In genomic region chr12:105031081-105032058, GRCm38 (mm10) we compare ENCODE assay signal across 8 mouse cellular contexts. TPM values are rescaled to one million over a fixed set of nuclear protein-coding genes. Genes with fewer than 3 reads are reported as not detected.
A peak's percentile ranks its signal among the peaks of the same experiment; 100 is the strongest.
DNase-seq lines count a peak whose midpoint lies in the region; ATAC-seq and TF ChIP-seq lines count a peak whose summit lies in the region.

No protein-coding gene starts in this region.

- no peak for TF ChIP-seq CTCF in lung, adult 2 months (IDR thresholded peaks at IDR 0.05; ENCODE audit: insufficient read depth, low read length)
- TF ChIP-seq CTCF in brain, embryonic 14.5 days (IDR thresholded peaks at IDR 0.05; ENCODE audit: borderline replicate concordance, extremely low read depth, insufficient read depth, insufficient read length) = no peak

- intact Hi-C loops in gastrocnemius, postnatal 14 days (cut with DNase I; ENCODE audit: low total_unique reads) = no loop called here

- no peaks in the 10 kb centered on the region for H3K27me3 ChIP-seq in forebrain, embryonic 16.5 days (replicated peaks; ENCODE audit: control insufficient read depth, insufficient read depth, low read length)
- H3K27me3 ChIP-seq in liver, embryonic 15.5 days = no peaks in the 10 kb centered on the region
- no peaks in the 10 kb centered on the region for H3K27me3 ChIP-seq in stomach, embryonic 16.5 days (ENCODE audit: control insufficient read depth, insufficient read depth, low read length)

- H3K27ac ChIP-seq in forebrain, embryonic 16.5 days (ENCODE audit: low read length) = peak overlapping the region; percentile 53
- H3K27ac ChIP-seq in liver, embryonic 15.5 days (replicated peaks) = peak overlapping the region; percentile 100
- peak overlapping the region; percentile 60; the same call in 1 of the 2 replicates for H3K27ac ChIP-seq in stomach, embryonic 16.5 days (ENCODE audit: low read length)

- H3K4me2 ChIP-seq in forebrain, embryonic 16.5 days (ENCODE audit: low read length) = peak overlapping the region; percentile 99
- peak overlapping the region; percentile 89 for H3K4me2 ChIP-seq in liver, embryonic 15.5 days
- H3K4me2 ChIP-seq in stomach, embryonic 16.5 days (ENCODE audit: low read depth, low read length) = peak overlapping the region; percentile 93

- peak overlapping the region; percentile 85 for H3K9ac ChIP-seq in forebrain, embryonic 16.5 days (replicated peaks; ENCODE audit: low read depth, low read length)
- H3K9ac ChIP-seq in liver, embryonic 15.5 days = peak overlapping the region; percentile 83
- H3K9ac ChIP-seq in stomach, embryonic 16.5 days (ENCODE audit: low read length) = peak overlapping the region; percentile 77

- WGBS in lung, adult 2 months = 6% methylated on average over 37 of the region's 37 CpGs
- WGBS in forebrain, embryonic 16.5 days = 6% methylated on average over 37 of the region's 37 CpGs
- under 1% methylated on average over 37 of the region's 37 CpGs for WGBS in liver, embryonic 15.5 days (ENCODE audit: insufficient replicate concordance)
- WGBS in stomach, embryonic 16.5 days = 6% methylated on average over 37 of the region's 37 CpGs

- ATAC-seq in forebrain, embryonic 16.5 days = no peak
- no peak for ATAC-seq in liver, embryonic 15.5 days (ENCODE audit: insufficient read depth)
- no peak for ATAC-seq in stomach, embryonic 16.5 days (ENCODE audit: insufficient read depth, low FRiP score)

- no peak for TF ChIP-seq POLR2A in lung, adult 2 months (IDR thresholded peaks at IDR 0.05; ENCODE audit: borderline replicate concordance, extremely low read depth, low read depth, low read length)
- TF ChIP-seq POLR2A in brain, embryonic 14.5 days (IDR thresholded peaks at IDR 0.05; ENCODE audit: borderline replicate concordance, extremely low read depth, insufficient read depth, insufficient read length, poor library complexity, severe bottlenecking) = no peak

- no peaks in the 10 kb centered on the region for H3K9me3 ChIP-seq in forebrain, embryonic 16.5 days (ENCODE audit: control insufficient read depth, low read length)
- no peaks in the 10 kb centered on the region for H3K9me3 ChIP-seq in liver, embryonic 15.5 days (replicated peaks)
- H3K9me3 ChIP-seq in stomach, embryonic 16.5 days (replicated peaks; ENCODE audit: control insufficient read depth, low read length) = no peaks in the 10 kb centered on the region

- H3K4me1 ChIP-seq in lung, adult 2 months (ENCODE audit: control insufficient read depth, insufficient read depth, low read length) = peaks cover 4% of the 10 kb centered on the region
- H3K4me1 ChIP-seq in forebrain, embryonic 16.5 days (replicated peaks; ENCODE audit: control insufficient read depth, insufficient read depth, low read length) = peaks cover 31% of the 10 kb centered on the region
- peaks cover 74% of the 10 kb centered on the region for H3K4me1 ChIP-seq in liver, embryonic 15.5 days (replicated peaks)
- peaks cover 31% of the 10 kb centered on the region for H3K4me1 ChIP-seq in stomach, embryonic 16.5 days (ENCODE audit: control insufficient read depth, insufficient read depth, low read length)

- peak overlapping the region; percentile 68 for H3K4me3 ChIP-seq in lung, adult 2 months (replicated peaks; ENCODE audit: extremely low read depth, low read depth, low read length)
- peak overlapping the region; percentile 97 for H3K4me3 ChIP-seq in forebrain, embryonic 16.5 days (replicated peaks; ENCODE audit: low read length)
- H3K4me3 ChIP-seq in liver, embryonic 15.5 days (replicated peaks) = peak overlapping the region; percentile 93
- peak overlapping the region; percentile 94 for H3K4me3 ChIP-seq in stomach, embryonic 16.5 days (replicated peaks; ENCODE audit: low read length)

- no peak for DNase-seq in lung, adult 2 months
- DNase-seq in lung, adult 18-20 months = no peak
- peak; percentile 36 for DNase-seq in brain, embryonic 14.5 days (ENCODE audit: low read depth)
- DNase-seq in gastrocnemius, postnatal 14 days = no peak
- DNase-seq in lung, postnatal 25 days (ENCODE audit: low spot score) = no peak

- H3K36me3 ChIP-seq in forebrain, embryonic 16.5 days (ENCODE audit: control insufficient read depth, insufficient read depth) = peaks cover 6% of the 10 kb centered on the region
- H3K36me3 ChIP-seq in liver, embryonic 15.5 days (replicated peaks) = peaks cover 37% of the 10 kb centered on the region
- no peaks in the 10 kb centered on the region for H3K36me3 ChIP-seq in stomach, embryonic 16.5 days (ENCODE audit: control insufficient read depth, insufficient read depth, low read length)

RNA-seq across cellular contexts. Expression of gene Glrx5, which starts 1.1 kb away (rescaled TPM):
- polyA plus RNA-seq in lung, adult 2 months (2012; rRNA removed) = 43.1 and 54.7 TPM in 2 replicates
- 71.3 and 95.6 TPM in 2 replicates for polyA plus RNA-seq in brain, embryonic 14.5 days (2012; rRNA removed)
- 124 and 133 TPM in 2 replicates for polyA plus RNA-seq in forebrain, embryonic 16.5 days (2015; fragmentation: Nextera tagmentation; extraction: Ambion mirVana)
- 496 and 514 TPM in 2 replicates for polyA plus RNA-seq in liver, embryonic 15.5 days (2015; fragmentation: Nextera tagmentation; extraction: Ambion mirVana)
- 121 and 150 TPM in 2 replicates for polyA plus RNA-seq in stomach, embryonic 16.5 days (2015; fragmentation: Nextera tagmentation; extraction: Ambion mirVana)
- total RNA-seq in gastrocnemius, postnatal 14 days (2021) = 10 to 100 TPM; 66.0 to 67.1 TPM

RNA-seq across cellular contexts. Expression of gene Syne3, which starts 21.8 kb away (rescaled TPM):
- polyA plus RNA-seq in lung, adult 2 months (2012; rRNA removed) = 3.5 and 3.7 TPM in 2 replicates
- polyA plus RNA-seq in brain, embryonic 14.5 days (2012; rRNA removed) = 0.34 and 0.44 TPM in 2 replicates
- 0.20 and 0.30 TPM in 2 replicates for polyA plus RNA-seq in forebrain, embryonic 16.5 days (2015; fragmentation: Nextera tagmentation; extraction: Ambion mirVana)
- polyA plus RNA-seq in liver, embryonic 15.5 days (2015; fragmentation: Nextera tagmentation; extraction: Ambion mirVana) = 2.9 and 3.0 TPM in 2 replicates
- polyA plus RNA-seq in stomach, embryonic 16.5 days (2015; fragmentation: Nextera tagmentation; extraction: Ambion mirVana) = 0.55 and 0.81 TPM in 2 replicates
- total RNA-seq in gastrocnemius, postnatal 14 days (2021) = 1 to 10 TPM; 5.7 TPM
